ENCODE assay signal across 8 mouse cellular contexts in the genomic region with DNA sequence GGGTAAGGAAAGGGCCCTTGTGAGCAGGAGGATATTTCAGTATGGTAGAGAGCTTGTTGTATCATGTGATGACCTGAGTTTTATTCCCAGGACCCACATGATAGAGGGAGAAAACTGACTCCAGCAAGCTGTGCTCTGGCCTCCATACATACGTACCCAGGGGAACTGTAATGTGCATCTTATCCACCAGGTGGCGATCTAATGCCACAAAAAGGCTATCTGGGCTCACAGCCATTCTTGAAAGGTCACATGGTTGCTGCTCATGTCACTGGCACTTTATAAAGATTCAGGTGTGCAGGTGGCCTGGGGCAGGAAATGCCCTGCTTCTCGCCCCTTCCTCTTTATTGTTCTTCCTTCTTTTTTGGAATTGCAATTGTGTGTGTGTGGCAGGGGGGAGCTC. TPM values are rescaled to one million over a fixed set of nuclear protein-coding genes. Genes with fewer than 3 reads are reported as not detected.
DNase-seq lines count a peak whose midpoint lies in the region; ATAC-seq and TF ChIP-seq lines count a peak whose summit lies in the region.

No protein-coding gene starts in this region.

- H3K79me3 ChIP-seq in C2C12 (ENCODE audit: low read depth) = no peaks in the 10 kb centered on the region

- H3K36me3 ChIP-seq in C2C12 (ENCODE audit: control insufficient read depth, insufficient read depth) = no peaks in the 10 kb centered on the region
- no peaks in the 10 kb centered on the region for H3K36me3 ChIP-seq in kidney, postnatal 0 days (ENCODE audit: insufficient read depth, low read length)
- H3K36me3 ChIP-seq in liver, embryonic 11.5 days (ENCODE audit: control insufficient read depth, insufficient read depth, low read length) = no peaks in the 10 kb centered on the region
- H3K36me3 ChIP-seq in neural tube, embryonic 11.5 days (ENCODE audit: control insufficient read depth, insufficient read depth, low read length) = no peaks in the 10 kb centered on the region
- H3K36me3 ChIP-seq in thymus, adult 2 months (ENCODE audit: control insufficient read depth, insufficient read depth, low read length) = no peaks in the 10 kb centered on the region

- no peak overlapping the region for H3K27ac ChIP-seq in kidney, postnatal 0 days
- H3K27ac ChIP-seq in liver, embryonic 11.5 days (ENCODE audit: low read depth, low read length) = no peak overlapping the region
- no peak overlapping the region for H3K27ac ChIP-seq in neural tube, embryonic 11.5 days (ENCODE audit: low read depth, low read length)
- no peak overlapping the region for H3K27ac ChIP-seq in thymus, adult 2 months (ENCODE audit: control insufficient read depth, insufficient read depth, low read length)

- H3K9me3 ChIP-seq in kidney, postnatal 0 days (replicated peaks; ENCODE audit: low read length) = no peaks in the 10 kb centered on the region
- no peaks in the 10 kb centered on the region for H3K9me3 ChIP-seq in liver, embryonic 11.5 days (ENCODE audit: control insufficient read depth, low read length)
- no peaks in the 10 kb centered on the region for H3K9me3 ChIP-seq in neural tube, embryonic 11.5 days (ENCODE audit: control insufficient read depth, low read length)

- WGBS in kidney, postnatal 0 days = 14% methylated on average over 3 of the region's 3 CpGs
- WGBS in liver, embryonic 11.5 days = 19% methylated on average over 3 of the region's 3 CpGs
- 7% methylated on average over 3 of the region's 3 CpGs for WGBS in neural tube, embryonic 11.5 days
- WGBS in thymus, adult 2 months = 8% methylated on average over 3 of the region's 3 CpGs

- ATAC-seq in granulocyte monocyte progenitor cell, adult 5-6 weeks (replicated peaks; ENCODE audit: poor library complexity, severe bottlenecking) = peak; percentile 73
- peak; percentile 42; the same call in 1 of the 2 replicates for ATAC-seq in kidney, postnatal 0 days (replicated peaks; ENCODE audit: low FRiP score, low read depth)
- peak; percentile 60 for ATAC-seq in liver, embryonic 11.5 days (replicated peaks; ENCODE audit: low FRiP score)
- peak; percentile 21; the same call in 1 of the 2 replicates for ATAC-seq in neural tube, embryonic 11.5 days (ENCODE audit: insufficient read depth, low FRiP score, low TSS enrichment)

- H3K79me2 ChIP-seq in C2C12 (ENCODE audit: control insufficient read depth, insufficient read depth) = no peaks in the 10 kb centered on the region

- H3K4me2 ChIP-seq in kidney, postnatal 0 days (ENCODE audit: low read length) = no peak overlapping the region
- no peak overlapping the region for H3K4me2 ChIP-seq in liver, embryonic 11.5 days
- H3K4me2 ChIP-seq in neural tube, embryonic 11.5 days (ENCODE audit: low read depth) = no peak overlapping the region

- peak; percentile 73 for DNase-seq in adrenal gland, adult 2 months
- peak; percentile 91 for DNase-seq in embryo, embryonic 10.5 days (ENCODE audit: low spot score)
- DNase-seq in kidney, postnatal 0 days (ENCODE audit: low spot score) = peak; percentile 86
- peak; percentile 60 for DNase-seq in liver, embryonic 11.5 days (ENCODE audit: low spot score)
- DNase-seq in neural tube, embryonic 11.5 days (ENCODE audit: low spot score) = peak; percentile 80
- peak; percentile 61 for DNase-seq in thymus, adult 2 months

- TF ChIP-seq CTCF in C2C12 (IDR thresholded peaks at IDR 0.05; ENCODE audit: control insufficient read depth, insufficient read depth, insufficient read length) = peak; percentile 76
- TF ChIP-seq CTCF in kidney, postnatal 0 days (IDR thresholded peaks at IDR 0.05; ENCODE audit: low read depth) = peak; percentile 99
- TF ChIP-seq CTCF in thymus, adult 2 months (IDR thresholded peaks at IDR 0.05; ENCODE audit: borderline replicate concordance, control insufficient read depth, extremely low read depth, insufficient read depth, low read length, poor library complexity) = no peak

- no peak overlapping the region for H3K9ac ChIP-seq in kidney, postnatal 0 days (ENCODE audit: low read depth, low read length)
- H3K9ac ChIP-seq in liver, embryonic 11.5 days (ENCODE audit: low read depth, low read length) = no peak overlapping the region
- no peak overlapping the region for H3K9ac ChIP-seq in neural tube, embryonic 11.5 days (ENCODE audit: low read length)

- no peak overlapping the region for H3K4me3 ChIP-seq in C2C12 (ENCODE audit: insufficient read depth, poor library complexity, severe bottlenecking)
- H3K4me3 ChIP-seq in kidney, postnatal 0 days (replicated peaks; ENCODE audit: low read depth, low read length) = no peak overlapping the region
- H3K4me3 ChIP-seq in liver, embryonic 11.5 days (ENCODE audit: low read depth, low read length) = no peak overlapping the region
- H3K4me3 ChIP-seq in neural tube, embryonic 11.5 days (ENCODE audit: low read depth, low read length) = no peak overlapping the region
- no peak overlapping the region for H3K4me3 ChIP-seq in thymus, adult 2 months (ENCODE audit: control insufficient read depth, insufficient read depth, low read length)

- no peak overlapping the region for H3ac ChIP-seq in C2C12 (ENCODE audit: control insufficient read depth, insufficient read length, low read depth)

- TF ChIP-seq POLR2A in thymus, adult 2 months (IDR thresholded peaks at IDR 0.05; ENCODE audit: control insufficient read depth, extremely low read depth, insufficient read depth, low read length, poor library complexity) = no peak

- no peaks in the 10 kb centered on the region for H3K4me1 ChIP-seq in kidney, postnatal 0 days (replicated peaks; ENCODE audit: insufficient read depth, low read length)
- 0 out of 2 replicates have a peak, but pooled peaks cover 2% of the 10 kb centered on the region for H3K4me1 ChIP-seq in liver, embryonic 11.5 days (replicated peaks; ENCODE audit: control insufficient read depth, insufficient read depth, low read length)
- H3K4me1 ChIP-seq in neural tube, embryonic 11.5 days (ENCODE audit: control insufficient read depth, insufficient read depth, low read length) = no peaks in the 10 kb centered on the region
- H3K4me1 ChIP-seq in thymus, adult 2 months (replicated peaks; ENCODE audit: control insufficient read depth, insufficient read depth, low read length) = no peaks in the 10 kb centered on the region

- H3K27me3 ChIP-seq in C2C12 (ENCODE audit: control insufficient read depth, insufficient read depth, insufficient read length) = no peaks in the 10 kb centered on the region
- H3K27me3 ChIP-seq in kidney, postnatal 0 days (ENCODE audit: insufficient read depth, low read length) = no peaks in the 10 kb centered on the region
- no peaks in the 10 kb centered on the region for H3K27me3 ChIP-seq in liver, embryonic 11.5 days (replicated peaks; ENCODE audit: control insufficient read depth, insufficient read depth, low read length)
- no peaks in the 10 kb centered on the region for H3K27me3 ChIP-seq in neural tube, embryonic 11.5 days (ENCODE audit: control insufficient read depth, insufficient read depth, low read length)
- H3K27me3 ChIP-seq in thymus, adult 2 months (ENCODE audit: control insufficient read depth, insufficient read depth, low read length) = no peaks in the 10 kb centered on the region; the same call in 1 of the 2 replicates

TF ChIP-seq in C2C12, 6 proteins besides CTCF, POLR2A, EP300 and RAD21:
- TF ChIP-seq USF1 (IDR thresholded peaks at IDR 0.05; ENCODE audit: low read depth) (peak; percentile 86), MYOD1 (IDR thresholded peaks at IDR 0.05; ENCODE audit: control insufficient read depth, insufficient read length, low read depth) (no peak)
TF ChIP-seq in C2C12: peak in this region for 1.

RNA-seq across cellular contexts. Expression of gene Gli2, which starts 34.1 kb away (rescaled TPM):
- polyA plus RNA-seq in C2C12 (2012; fragmentation: generic; extraction: Trizol) = 0.74 TPM
- total RNA-seq in adrenal gland, adult 2 months (2021) = 1 to 10 TPM; 1.0 to 1.5 TPM
- 1.2 and 1.6 TPM in 2 replicates for polyA plus RNA-seq in adrenal gland, adult 2 months (2012; rRNA removed)
- total RNA-seq in granulocyte monocyte progenitor cell, adult 5-6 weeks (2014; fragmentation: Nextera tagmentation) = not detected in 2 replicates
- total RNA-seq in granulocyte monocyte progenitor cell, adult 5-6 weeks (2017) = not detected in 2 replicates
- 2.6 and 4.2 TPM in 2 replicates for polyA plus RNA-seq in kidney, postnatal 0 days (2015; fragmentation: Nextera tagmentation; extraction: Ambion mirVana)
- 3.4 and 3.6 TPM in 2 replicates for polyA plus RNA-seq in liver, embryonic 11.5 days (2014; fragmentation: Nextera tagmentation; extraction: Ambion mirVana)
- 10.3 and 12.2 TPM in 2 replicates for polyA plus RNA-seq in neural tube, embryonic 11.5 days (2014; fragmentation: Nextera tagmentation; extraction: Ambion mirVana)
- 1.6 and 2.4 TPM in 2 replicates for polyA plus RNA-seq in thymus, adult 2 months (2012; rRNA removed)

Comparison
In these comparisons a context has a peak if more than half of its experiments do, and no peak if none do; other contexts are left out.
1. ATAC-seq: peak in every context shown above with its lines; median percentile 73 in granulocyte monocyte progenitor cell, adult 5-6 weeks; 60 in liver, embryonic 11.5 days; 42 in kidney, postnatal 0 days; 21 in neural tube, embryonic 11.5 days.